Mouse (Mus musculus): ENCODE data around the gene Cd69.

Cd69 gene

DNA sequence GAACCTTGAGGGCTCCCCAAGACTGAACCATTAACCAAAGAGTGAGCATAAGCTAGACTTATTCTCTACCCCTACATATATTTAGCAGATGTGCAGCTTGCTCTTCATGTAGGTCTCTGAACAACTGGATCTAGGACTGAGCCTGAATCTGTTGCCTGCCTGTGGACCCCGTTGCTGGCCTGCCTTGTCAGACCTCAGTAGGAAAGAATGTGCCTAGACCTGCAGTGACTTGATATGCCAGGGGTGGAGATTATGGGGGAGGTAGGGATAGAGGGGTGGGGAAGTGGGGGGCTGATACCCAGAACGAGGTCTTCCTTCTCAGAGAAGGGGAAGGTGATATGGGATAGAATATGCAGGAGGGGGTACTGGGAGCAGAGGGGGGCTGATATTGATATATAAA, 51.6 kb downstream of the Cd69 start:
- no peak for DNase-seq (ENCODE audit: low spot score)

DNA sequence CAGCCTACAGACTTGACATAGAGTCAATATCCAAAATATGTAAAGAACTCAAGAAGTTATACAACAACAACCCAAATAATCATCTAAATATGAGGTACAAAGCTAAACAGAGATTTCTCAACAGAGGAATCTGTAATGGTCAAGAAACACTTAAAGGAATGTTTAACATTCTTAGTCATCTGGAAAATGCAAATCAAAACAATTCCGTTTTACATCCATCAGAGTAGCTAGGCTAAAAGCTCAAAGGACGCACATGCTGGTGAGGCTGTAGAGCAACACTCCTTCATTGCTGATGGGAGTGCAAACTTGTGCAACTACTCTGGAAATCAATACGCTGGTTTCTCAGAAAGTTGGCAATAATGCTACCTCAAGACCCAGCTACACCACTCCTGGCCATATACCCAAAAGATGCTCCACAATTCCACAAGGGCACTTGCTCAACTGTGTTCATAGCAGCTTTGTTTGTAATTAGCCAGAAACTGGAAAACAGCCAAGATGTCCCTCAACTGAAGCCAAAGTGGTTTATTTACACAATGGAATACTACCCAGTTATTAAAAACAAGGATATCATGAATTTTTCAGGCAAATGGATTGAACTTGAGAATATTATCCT, 52.9 kb downstream of the Cd69 start:
- no peak for DNase-seq (ENCODE audit: low spot score)

DNA sequence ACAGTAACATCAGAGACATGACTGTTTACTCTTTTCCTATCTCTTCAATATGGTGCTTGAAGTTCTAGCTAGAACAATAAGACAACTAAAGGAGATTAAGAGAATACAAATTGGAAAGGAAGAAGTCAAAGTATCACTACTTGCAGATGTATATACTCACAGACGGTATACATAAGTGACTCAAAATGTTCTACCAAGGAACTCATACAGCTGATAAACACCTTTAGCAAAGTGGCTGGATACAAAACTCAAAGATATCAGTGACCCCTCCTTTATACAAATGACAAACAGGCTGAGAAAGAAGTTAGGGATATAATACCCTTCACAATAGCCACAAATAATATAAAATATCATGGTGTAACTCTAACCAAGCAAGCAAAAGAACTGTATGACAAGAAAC, 54.2 kb downstream of the Cd69 start:
- DNase-seq (ENCODE audit: low spot score): no peak

DNA sequence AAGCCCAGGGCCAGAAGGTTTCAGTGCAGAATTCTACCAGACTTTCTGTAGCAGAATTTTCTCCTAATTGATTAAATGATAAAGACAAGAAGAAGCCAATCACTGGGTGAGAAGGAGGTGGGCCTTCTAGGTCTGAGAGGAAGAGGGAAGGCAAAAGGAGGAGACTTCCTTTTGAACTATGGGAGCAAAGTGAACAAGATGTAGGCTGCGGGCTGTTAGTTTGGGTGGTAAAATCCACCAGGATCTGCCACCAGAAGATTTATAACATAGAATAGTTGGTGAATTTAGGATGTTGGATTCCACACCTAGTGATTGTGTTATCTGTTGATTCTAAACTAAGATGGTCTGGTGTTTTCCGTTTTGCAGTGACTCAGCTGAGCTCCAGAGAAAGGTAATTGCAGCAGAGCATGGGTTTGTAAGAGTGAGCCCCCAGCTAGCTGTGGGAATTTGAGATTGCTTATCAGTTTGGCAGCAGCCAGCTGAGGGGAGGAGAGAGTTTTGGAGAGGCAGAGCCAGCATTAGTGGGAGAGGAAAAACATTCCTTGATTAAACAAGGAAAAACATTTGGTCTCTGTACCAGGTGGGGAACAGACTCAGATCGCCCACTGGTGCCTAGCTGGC, 55.2 kb downstream of the Cd69 start:
- no peak for DNase-seq (ENCODE audit: low spot score)

DNA sequence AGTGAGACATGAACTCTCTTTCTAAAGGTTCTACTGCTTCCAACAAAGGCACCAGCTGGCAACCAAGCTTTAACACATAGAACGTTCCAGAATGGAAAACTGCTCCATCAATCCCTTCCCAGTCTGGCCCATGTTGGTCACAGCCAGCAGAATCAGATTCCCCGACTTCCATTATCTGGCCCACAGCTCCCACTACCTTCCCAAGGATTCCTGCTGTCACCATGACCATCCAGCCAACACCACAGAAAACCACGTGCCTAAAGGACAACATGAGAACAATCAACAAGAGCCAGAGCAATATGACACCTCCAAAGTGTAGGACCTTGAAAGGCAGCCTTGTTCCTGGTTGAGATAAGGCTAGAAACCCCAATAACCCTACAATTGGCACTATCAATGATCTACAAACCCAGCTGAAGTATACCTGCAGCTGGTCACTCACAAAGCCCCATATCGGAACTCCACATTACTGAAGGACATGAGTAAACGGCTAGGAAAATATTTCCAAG, 57.0 kb downstream of the Cd69 start:
- no peak for DNase-seq (ENCODE audit: low spot score)
